Mouse (Mus musculus): ENCODE results near the gene Cldn34b1.
"Not testable (repeated sequence)": the region's sequence is repeated elsewhere in the genome, so short reads cannot be mapped to it uniquely, and the experiment has no call there.

Cldn34b1 gene

DNA sequence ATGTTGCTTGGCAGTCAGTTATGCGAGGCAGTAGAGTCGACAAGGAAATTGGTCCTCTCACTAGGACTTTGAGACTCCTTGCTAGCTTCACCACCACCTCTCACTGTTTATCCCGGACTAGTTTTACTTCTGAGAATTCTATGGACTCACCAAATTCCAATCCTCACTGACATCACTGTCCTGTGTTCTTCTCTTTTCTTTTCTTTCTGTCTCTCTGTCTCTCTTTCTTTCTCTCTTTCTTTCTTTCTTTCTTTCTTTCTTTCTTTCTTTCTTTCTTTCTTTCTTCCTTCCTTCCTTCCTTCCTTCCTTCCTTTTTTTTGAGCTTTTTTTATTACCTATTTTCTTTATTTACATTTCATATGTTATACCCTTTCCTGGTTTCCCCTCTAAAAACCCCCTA, at the start of gene Cldn34b1:
Cldn34b1 (minus strand) TSS at position 101 of the 400 bp plus-strand sequence.
- DNase-seq, result not testable (repeated sequence)

GRCm38 (mm10) chrX:154935887-154936286, 45.8 kb upstream of the Cldn34b1 start, which contains the start of gene Magea6:
Gene Magea6, minus strand, starts transcription at chrX:154935987.
- not testable (repeated sequence) for DNase-seq

Data from right cerebral cortex, adult 18-20 months (tissue).